Mouse (Mus musculus) adrenal gland, adult 8-10 months (tissue): Measurements from ENCODE around the gene Cul9. TPM values are rescaled to one million over a fixed set of nuclear protein-coding genes. Genes with fewer than 3 reads are reported as not detected.
"Not testable (repeated sequence)": the region's sequence is repeated elsewhere in the genome, so short reads cannot be mapped to it uniquely, and the experiment has no call there.

Experiments used
- DNase-seq: peaks from one replicate; pipeline ENCODE4 v3.0.0; 2022
- total RNA-seq, 4 experiments: library from RNA; stranded (reverse); gene quantifications; 2 replicates each; pipeline ENCODE4 v1.2.4; 2022

Cul9 gene
- total RNA-seq, 4 experiments from 2014 or later = 31.6 to 48.8 (median 37.7) TPM

- no peak for DNase-seq
Observed at GRCm38 (mm10) chr17:46497956-46498355, 48.2 kb downstream of the Cul9 start.

- peak; percentile 82 for DNase-seq
Observed at GRCm38 (mm10) chr17:46496623-46497434, 49.4 kb downstream of the Cul9 start, which contains the start of gene Dnph1. TSS of gene Dnph1 (plus strand) at chr17:46496711.

- not testable (repeated sequence) for DNase-seq
Observed at GRCm38 (mm10) chr17:46496081-46496480, 50.1 kb downstream of the Cul9 start.

- no peak for DNase-seq
Observed at GRCm38 (mm10) chr17:46495486-46495885, 50.7 kb downstream of the Cul9 start.

GRCm38 (mm10) chr17:46487431-46487830 lies 58.8 kb downstream of the Cul9 start, which contains the start of gene Ttbk1:
TSS of gene Ttbk1 (minus strand) at chr17:46487675.
- no peak for DNase-seq

GRCm38 (mm10) chr17:46486995-46487394 lies 59.2 kb downstream of the Cul9 start:
- no peak for DNase-seq

GRCm38 (mm10) chr17:46484461-46484875 lies 61.7 kb downstream of the Cul9 start:
- no peak for DNase-seq

GRCm38 (mm10) chr17:46484021-46484431 lies 62.2 kb downstream of the Cul9 start:
- DNase-seq = no peak

- DNase-seq = peak; percentile 17
Observed at GRCm38 (mm10) chr17:46483561-46484001, 62.6 kb downstream of the Cul9 start.

- DNase-seq = no peak
Observed at GRCm38 (mm10) chr17:46477286-46477685, 68.9 kb downstream of the Cul9 start.

GRCm38 (mm10) chr17:46476601-46477000 lies 69.6 kb downstream of the Cul9 start:
- no peak for DNase-seq

GRCm38 (mm10) chr17:46467830-46468229 lies 78.4 kb downstream of the Cul9 start:
- DNase-seq = no peak

GRCm38 (mm10) chr17:46462226-46462625 lies 84.0 kb downstream of the Cul9 start:
- DNase-seq = no peak

GRCm38 (mm10) chr17:46461347-46461746 lies 84.8 kb downstream of the Cul9 start:
- no peak for DNase-seq

GRCm38 (mm10) chr17:46460673-46461072 lies 85.5 kb downstream of the Cul9 start:
- DNase-seq = no peak

GRCm38 (mm10) chr17:46458439-46458838 lies 87.7 kb downstream of the Cul9 start:
- DNase-seq = no peak

- peak; percentile 30 for DNase-seq
Observed at GRCm38 (mm10) chr17:46457791-46458190, 88.4 kb downstream of the Cul9 start.

- no peak for DNase-seq
Observed at GRCm38 (mm10) chr17:46455110-46455691, 91.0 kb downstream of the Cul9 start.

- DNase-seq = no peak
Observed at GRCm38 (mm10) chr17:46454539-46454938, 91.6 kb downstream of the Cul9 start.

- no peak for DNase-seq
Observed at GRCm38 (mm10) chr17:46453970-46454411, 92.2 kb downstream of the Cul9 start.

GRCm38 (mm10) chr17:46453302-46453948 lies 92.8 kb downstream of the Cul9 start:
- DNase-seq = no peak

- DNase-seq = no peak
Observed at GRCm38 (mm10) chr17:46452683-46453082, 93.5 kb downstream of the Cul9 start.
